Mouse (Mus musculus) frontal cortex, adult 2 months (tissue): ENCODE measurements around the gene Insl6. TPM values are rescaled to one million over a fixed set of nuclear protein-coding genes. Genes with fewer than 3 reads are reported as not detected.

Source experiments
- DNase-seq, 2 experiments: peaks; one replicate each; pipeline ENCODE4 v3.0.0; 2022; ENCODE audit warnings: low spot score in 1 of 2; ENCODE audit errors: extremely low spot score in 1 of 2
- polyA plus RNA-seq: library from polyadenylated mRNA; depleted of rRNA; stranded (reverse); fragments of >200 nt; gene quantifications from 2 replicates; pipeline ENCODE4 v1.2.3, GENCODE M21; 2012

The Insl6 gene
- polyA plus RNA-seq, 1 experiment = 0.94 TPM

DNA sequence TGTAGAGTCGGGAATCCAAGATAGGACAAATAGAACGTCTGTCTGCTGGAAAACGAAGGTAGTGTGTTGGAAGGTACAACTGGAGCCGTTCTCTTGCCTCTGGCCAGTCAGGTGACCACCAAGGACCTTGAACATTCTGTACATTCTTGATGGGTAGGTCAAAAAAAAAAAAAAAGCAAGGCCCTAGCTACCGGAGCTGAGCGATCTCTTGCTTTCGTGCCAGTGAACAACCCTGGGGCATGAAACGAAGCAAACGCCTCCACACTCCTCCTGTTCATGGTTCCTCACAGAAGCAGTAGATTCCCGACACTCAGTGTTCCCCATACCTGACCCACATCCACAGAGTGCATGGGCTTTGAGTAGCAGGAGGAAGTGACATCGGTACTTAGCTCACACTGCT lies 31.1 kb upstream of the Insl6 start:
- DNase-seq = no peak

GRCm38 (mm10) chr19:29354895-29355877 lies 30.0 kb upstream of the Insl6 start:
- DNase-seq = peak; percentile 59 to 94

- no peak for DNase-seq
Observed at GRCm38 (mm10) chr19:29350991-29351390, 25.8 kb upstream of the Insl6 start.

GRCm38 (mm10) chr19:29345636-29346035 lies 20.5 kb upstream of the Insl6 start:
- DNase-seq = no peak

- DNase-seq = no peak
Observed at GRCm38 (mm10) chr19:29344868-29345267, 19.7 kb upstream of the Insl6 start.

GRCm38 (mm10) chr19:29342281-29342680 lies 17.1 kb upstream of the Insl6 start:
- no peak for DNase-seq

- no peak for DNase-seq
Observed at GRCm38 (mm10) chr19:29341029-29341428, 15.9 kb upstream of the Insl6 start.

- DNase-seq = no peak
Observed at GRCm38 (mm10) chr19:29336624-29337023, 11.5 kb upstream of the Insl6 start.

DNA sequence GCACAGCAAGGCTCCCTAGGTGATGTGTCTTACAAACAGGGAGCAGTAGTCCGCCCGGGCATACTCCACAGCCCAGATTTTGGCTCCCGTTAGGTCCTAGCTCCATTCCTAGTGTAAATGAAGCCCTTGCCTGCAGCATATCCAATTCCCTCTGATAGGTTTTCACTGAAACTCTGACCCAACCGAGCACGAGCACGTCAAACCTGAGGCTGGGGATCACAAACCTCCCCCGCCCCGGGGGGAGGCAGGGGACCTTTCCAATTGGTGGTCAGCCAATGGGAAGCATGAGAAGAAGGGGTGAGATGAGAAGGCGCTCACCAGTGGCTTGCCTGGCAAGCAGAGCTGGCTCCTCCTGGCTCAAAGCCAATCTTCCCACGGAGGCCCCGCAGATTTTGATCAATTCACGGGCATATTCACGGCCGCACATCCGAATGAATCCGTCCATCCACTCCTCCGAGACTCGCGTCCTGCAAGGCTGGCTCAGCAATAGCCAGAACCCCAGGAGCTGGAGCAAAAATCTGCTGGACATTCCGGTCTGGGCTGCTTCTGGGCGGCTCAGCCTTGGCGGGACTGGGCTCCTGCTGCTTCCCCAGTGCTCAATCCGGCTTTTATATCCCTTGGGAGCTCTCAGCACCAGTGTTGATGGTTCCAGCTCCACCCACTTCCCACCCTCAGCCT lies 9.1 kb upstream of the Insl6 start, which contains the start of gene Rln1:
Gene Rln1, minus strand, starts transcription at position 603 of the 678 bp plus-strand sequence.
- DNase-seq = peak in 1 of 2 experiments; percentile 45

DNA sequence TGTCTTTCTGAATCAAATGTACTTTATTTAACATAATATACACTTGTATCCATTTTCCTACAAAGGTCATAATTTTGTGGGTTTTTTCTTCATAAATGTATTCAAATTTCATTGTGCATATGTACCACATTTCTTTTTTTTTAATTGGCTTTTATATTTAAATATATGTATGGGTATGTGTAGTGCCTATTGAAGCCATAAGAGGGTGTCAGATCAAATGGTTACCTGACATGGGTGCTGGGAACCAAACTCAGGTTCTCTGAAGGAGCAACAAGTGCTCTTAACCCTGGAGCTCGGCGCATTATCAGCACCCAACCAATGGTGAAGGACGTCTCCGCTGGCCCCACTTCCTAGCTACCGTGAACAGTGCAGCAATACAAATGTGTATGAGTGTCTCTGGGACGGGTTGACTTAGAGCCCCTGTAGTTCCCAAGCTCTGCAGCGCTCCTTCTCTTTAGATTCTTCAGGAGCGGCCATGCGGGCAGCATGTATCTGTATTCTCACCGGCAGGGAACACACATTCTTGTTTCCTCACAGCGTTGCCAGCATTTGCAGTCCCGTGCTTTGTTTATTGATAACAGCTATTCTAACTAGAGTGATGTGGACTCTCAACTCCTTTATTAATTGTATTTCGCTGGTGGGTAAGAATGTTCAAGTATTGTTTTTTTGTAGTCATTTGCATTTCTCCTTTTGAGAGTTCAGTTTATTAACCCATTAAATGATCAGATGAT lies 1.8 kb upstream of the Insl6 start:
- DNase-seq = no peak

DNA sequence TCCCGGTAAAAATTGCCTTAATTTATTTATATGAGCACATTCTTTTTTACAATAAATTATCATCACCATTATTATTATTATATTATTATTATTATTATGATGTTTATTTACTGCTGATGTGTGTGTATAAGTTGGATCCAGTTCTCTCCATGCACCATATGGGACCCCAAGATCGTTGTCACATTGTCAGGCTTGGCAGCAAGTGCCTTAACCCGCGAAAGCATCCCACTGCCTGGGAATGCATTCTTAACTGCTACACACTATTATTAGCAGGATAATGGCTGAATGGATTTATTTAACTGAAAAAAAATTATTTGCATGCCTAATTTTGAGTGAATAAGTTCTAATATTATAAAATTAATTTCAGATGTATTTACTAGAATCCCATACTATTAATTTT lies 1.2 kb upstream of the Insl6 start:
- no peak for DNase-seq

- DNase-seq = no peak
Observed at GRCm38 (mm10) chr19:29325852-29326180, 660 bp upstream of the Insl6 start.

- no peak for DNase-seq
Observed at GRCm38 (mm10) chr19:29323416-29324049, 1.6 kb downstream of the Insl6 start.

GRCm38 (mm10) chr19:29312661-29313060 lies 12.5 kb downstream of the Insl6 start:
- no peak for DNase-seq

DNA sequence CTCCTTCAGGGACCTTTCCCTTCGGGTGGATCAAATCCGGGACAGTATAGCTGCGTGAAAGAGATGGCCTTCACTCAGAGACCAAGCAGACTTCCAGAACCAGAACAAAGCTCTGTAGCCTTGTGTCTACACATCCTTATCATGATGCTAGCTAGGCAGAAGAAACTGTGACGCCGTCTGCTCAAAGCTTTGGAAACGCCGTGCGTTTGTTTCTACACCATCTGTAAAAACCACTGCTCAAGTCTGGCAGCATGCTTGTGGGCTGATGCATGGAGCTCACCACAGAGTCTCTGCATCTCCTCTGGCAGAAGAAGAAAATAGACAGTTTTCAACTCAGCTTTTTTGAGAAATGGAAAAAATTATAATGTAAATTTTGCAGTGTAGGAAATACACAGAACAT lies 13.4 kb downstream of the Insl6 start:
- peak; percentile 27 to 57 for DNase-seq

GRCm38 (mm10) chr19:29308832-29309231 lies 16.3 kb downstream of the Insl6 start:
- no peak for DNase-seq

DNA sequence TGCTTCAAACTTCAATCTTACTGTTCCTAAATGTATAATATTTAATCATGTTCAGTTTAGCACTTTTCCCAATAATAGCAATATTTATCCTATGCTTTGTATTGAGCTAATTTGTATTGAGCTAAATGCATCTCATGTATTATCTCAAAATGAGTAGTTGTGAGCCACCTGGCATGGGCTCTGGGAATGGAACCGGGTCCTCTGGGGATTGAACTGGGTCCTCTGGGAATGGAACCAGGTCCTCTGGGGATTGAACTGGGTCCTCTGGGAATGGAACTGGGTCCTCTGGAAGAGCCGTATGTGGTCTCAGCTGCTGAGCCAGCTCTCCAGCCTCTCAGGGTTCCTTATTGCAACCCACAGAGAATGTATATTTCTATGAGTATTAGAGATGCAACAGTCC lies 23.0 kb downstream of the Insl6 start:
- DNase-seq = no peak

DNA sequence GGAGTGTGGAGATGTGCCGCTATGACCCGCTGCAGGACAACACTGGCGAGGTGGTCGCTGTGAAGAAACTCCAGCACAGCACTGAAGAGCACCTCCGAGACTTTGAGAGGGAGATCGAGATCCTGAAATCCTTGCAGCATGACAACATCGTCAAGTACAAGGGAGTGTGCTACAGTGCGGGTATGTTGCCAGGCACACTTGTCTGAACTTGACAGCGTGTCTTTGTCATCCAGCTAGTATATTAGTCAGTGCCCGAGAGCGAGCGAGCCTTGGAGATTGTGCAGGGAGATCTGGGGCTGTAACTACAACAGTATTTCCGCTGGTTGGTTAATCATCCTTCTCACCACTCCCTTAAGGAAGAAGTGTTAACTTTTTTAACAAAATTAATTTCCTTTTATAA lies 24.2 kb downstream of the Insl6 start:
- DNase-seq = no peak

DNA sequence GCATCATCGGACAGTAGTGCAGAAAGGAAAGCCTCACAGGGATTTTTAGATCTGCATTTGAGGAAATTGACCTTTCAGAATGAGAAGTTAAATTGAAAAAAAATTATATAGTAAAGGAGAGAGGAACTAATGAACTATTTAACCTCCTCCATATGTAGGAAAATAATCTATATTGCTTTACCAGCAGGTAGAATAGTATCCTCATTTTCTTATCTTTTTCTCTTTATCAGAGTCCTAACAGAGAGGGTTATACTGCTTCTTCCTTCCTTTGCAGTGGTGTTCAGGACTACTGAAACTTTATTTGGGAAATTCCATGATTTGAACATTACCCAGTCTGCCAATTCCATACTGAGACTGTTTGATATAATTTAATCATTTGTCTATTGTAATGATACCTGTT lies 27.8 kb downstream of the Insl6 start:
- no peak for DNase-seq

DNA sequence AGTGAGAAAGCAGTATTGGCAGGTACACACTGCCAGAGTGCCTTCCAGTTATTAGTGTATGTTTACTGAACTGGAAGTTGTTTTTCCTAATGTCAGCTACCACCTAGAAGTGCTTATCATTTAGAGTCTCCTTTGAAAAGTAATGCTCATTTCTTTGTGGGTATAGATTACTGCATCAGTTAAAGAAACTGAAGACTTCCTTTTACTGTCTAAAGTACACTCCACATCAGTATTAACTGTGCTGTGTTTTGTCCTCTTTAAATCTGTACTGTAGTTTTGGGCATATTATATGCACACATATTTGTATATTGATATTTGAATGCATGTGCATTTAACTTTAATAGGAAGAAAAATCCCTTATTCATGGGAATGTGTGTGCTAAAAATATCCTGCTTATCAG lies 29.0 kb downstream of the Insl6 start:
- DNase-seq = no peak

DNA sequence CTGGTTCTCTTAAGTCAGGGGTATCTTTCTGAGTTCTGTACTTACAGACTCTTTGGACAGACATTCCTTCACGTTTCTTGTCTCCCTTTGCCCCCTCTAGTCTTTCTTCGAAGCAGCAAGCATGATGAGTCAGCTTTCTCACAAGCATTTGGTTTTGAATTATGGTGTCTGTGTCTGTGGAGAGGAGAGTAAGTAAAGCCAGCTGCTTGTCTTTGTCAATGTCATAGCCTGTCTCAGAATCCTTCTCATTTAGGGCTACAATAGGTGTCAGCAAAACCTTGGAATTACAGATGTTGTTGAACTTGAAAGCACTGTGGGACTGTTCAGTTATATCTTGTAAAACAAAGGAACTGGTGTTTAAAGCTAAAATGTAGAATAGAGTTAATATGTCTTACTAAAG lies 30.4 kb downstream of the Insl6 start:
- no peak for DNase-seq
